Mouse (Mus musculus) erythroblast, adult 5-6 weeks (primary cell): ENCODE data around the gene Misp. TPM values are rescaled to one million over a fixed set of nuclear protein-coding genes. Genes with fewer than 3 reads are reported as not detected.

Experiments used
- ATAC-seq: replicated peaks from 2 replicates; pipeline ENCODE4 v1.8.0; 2016; ENCODE audit warnings: moderate number of reproducible peaks, mild to moderate bottlenecking, moderate TSS enrichment, inconsistent platforms; ENCODE audit not compliant: poor library complexity, low FRiP score, severe bottlenecking
- total RNA-seq, 2 experiments: library from RNA; stranded (forward) in 1 of 2; stranded (reverse) in 1 of 2; fragments of 150-400 nt in 1 of 2; fragments of 200-764, 138-1000 nt in 1 of 2; gene quantifications; 2 replicates each; pipeline versions ENCODE4 v1.2.3 to v1.2.4; 2015 to 2017; ENCODE audit warnings: low replicate concordance in 2 of 2

The Misp gene
- total RNA-seq, 2 experiments from 2014 or later, result not detected

DNA sequence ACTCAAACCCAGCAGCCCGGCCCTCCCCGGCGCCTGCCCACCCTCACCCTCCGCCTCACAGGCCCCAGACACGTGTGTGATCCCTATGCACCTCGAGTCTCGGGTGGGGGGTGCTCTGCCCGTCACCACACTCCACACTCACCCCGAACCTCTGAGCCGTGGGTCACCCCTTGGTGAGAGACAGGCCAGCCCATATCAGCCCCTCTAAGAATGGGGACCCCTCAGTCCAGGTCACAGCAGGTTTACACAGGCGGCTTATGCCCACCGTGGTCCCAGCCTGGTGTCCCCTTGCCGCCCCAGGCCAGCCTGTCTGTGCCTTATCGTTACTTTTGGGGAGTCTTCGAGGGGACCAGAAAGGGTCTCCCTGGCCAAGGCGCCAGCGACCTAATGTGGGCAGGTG lies 1.2 kb upstream of the Misp start:
- ATAC-seq, result no peak

DNA sequence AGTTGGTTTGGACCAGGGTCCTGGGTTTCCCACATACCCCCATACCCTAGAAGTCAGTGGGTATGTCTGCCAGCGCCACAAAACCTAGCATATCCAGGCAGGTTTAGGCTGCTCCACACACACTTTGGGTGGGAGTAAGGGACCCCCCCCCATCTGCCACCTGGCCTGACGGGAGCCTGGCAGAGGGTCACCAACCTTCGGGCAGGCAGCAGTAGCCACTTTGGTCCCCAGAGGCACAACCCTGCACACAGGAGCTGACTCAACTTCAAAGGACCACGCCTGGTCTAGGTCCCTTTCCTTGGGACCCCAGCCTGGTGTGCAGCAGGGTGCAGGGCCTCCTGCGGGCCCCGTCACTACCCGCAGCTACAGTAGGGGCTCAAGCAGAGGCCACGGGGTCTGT lies 512 bp upstream of the Misp start:
- no peak for ATAC-seq

DNA sequence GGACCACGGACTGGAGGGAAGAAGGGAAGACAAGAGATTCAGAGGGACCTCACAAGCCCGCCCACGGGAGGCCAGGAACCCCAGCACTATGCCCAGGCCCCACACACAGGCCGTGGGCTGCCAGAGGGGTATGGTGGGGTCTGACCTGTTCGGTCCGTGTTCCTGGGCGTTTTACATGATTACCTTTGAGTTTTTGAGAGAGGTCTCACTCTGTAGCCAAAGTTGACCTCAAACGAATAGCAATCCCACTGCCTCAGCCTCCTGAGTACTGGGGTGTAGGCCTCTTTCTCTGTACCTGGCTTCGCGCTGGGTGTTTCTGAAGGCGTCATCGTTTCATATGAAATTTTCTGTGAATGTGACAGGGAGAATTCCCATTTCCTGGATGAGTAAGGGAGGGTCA lies 942 bp downstream of the Misp start:
- no peak for ATAC-seq

- ATAC-seq, result no peak
Measured at GRCm38 (mm10) chr10:79822372-79822771, 1.6 kb downstream of the Misp start.

GRCm38 (mm10) chr10:79823011-79823410 lies 2.2 kb downstream of the Misp start:
- no peak for ATAC-seq

GRCm38 (mm10) chr10:79824413-79824812 lies 3.6 kb downstream of the Misp start:
- no peak for ATAC-seq

GRCm38 (mm10) chr10:79831583-79831982 lies 10.8 kb downstream of the Misp start:
- ATAC-seq, result no peak

DNA sequence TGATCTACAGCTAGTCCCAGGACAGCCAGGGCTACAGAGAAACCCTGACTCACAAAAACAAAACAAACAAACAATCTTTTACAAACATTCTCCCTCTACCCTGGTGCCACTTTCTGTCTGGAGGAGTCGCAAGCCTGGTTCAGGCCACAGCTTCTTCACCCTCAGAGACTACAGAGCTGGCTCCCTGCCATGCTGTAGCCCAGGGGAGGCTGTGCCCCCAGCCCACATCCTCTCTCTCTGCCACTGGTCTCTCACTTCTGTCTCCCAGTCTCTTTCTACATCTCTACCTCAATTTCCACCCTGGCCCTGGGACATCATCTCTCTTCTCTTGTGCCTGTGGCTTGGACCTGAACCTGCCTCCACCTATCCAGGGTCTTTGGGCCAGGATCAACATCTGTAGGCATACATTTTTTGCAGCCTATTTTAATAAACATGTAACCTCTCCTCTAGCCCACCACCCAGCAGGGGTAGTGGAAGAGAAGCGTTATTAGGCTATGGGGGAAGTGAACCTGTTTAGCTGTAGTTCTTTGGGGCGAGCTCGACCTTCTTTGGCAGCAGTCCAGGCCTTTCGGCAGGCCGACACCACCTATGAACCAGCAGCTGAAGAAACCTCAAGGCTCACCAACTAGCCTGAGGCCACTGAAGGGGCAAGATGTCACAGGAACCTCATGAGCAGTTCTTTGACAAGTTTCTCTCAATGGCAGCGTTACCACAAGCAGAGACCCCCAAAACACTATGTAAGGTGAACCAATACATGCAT lies 11.4 kb downstream of the Misp start:
- no peak for ATAC-seq

- ATAC-seq, result no peak
Measured at GRCm38 (mm10) chr10:79832786-79833181, 12.0 kb downstream of the Misp start.

DNA sequence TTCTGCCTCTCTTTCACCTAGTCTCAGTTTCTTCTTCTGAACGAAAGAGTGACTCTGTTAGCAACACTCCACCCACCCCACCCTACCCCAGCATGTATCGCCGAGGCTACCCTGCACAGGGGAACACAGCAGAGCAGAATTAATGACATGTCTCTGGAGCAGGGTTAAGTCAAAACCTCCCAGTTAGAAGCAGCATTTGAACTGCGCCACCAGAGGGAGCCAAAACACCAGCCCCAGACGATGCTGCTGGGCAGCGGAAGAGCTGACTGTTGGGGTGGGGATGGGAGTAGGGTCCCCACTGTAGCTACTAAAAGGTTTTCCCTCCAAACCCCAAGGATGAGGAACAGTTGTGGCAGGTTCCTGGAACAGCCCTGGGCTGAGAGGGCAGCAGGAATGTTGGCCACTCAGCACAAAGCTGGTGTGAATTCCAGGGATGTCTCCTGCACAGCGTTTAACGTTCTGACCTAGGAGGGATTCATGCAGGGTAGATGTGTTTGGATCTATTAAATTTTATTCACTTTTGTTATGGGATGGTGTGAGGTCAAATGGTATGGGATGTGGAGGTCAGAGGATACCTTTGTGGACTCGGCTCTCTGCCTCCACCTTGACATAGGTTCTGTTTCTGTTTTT lies 14.1 kb downstream of the Misp start:
- ATAC-seq, result peak; percentile 79

DNA sequence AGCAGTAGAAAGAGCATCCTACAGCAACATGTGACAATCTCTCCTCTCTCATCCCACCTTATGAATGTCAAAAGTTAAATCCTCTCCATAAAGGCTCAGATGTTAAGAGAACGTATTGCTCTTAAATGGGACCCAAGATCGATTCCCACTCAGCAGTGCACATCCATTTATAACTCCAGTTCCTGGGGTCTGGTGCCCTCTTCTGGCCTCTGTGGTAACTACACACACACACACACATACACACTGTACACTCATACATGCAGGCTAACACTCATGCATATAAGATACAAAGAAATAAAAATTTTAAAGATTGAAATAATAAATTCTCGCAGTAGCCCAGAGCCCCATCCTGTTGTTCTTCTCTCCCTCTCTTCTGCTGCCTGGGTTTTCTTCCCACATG lies 16.1 kb downstream of the Misp start:
- no peak for ATAC-seq

GRCm38 (mm10) chr10:79838151-79838550 lies 17.4 kb downstream of the Misp start:
- no peak for ATAC-seq

DNA sequence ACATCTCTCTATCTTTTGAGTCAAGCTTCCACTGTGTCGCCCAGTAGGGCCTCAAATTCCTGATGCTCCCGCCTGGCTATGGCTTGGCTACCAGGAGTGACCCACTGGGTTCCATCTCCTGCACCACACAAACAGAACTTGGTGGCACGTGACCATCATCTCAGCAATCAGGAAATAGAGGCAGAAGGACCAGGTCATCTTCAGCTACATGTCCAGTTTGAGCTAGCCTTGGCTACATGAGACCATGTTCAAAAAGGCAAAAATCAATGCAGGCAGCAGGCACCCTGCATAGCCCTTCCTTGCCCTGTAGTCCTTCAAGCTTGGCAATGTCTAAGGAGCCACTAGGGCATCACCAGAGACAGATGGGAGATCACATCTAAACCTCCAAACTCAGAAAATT lies 19.3 kb downstream of the Misp start:
- no peak for ATAC-seq

DNA sequence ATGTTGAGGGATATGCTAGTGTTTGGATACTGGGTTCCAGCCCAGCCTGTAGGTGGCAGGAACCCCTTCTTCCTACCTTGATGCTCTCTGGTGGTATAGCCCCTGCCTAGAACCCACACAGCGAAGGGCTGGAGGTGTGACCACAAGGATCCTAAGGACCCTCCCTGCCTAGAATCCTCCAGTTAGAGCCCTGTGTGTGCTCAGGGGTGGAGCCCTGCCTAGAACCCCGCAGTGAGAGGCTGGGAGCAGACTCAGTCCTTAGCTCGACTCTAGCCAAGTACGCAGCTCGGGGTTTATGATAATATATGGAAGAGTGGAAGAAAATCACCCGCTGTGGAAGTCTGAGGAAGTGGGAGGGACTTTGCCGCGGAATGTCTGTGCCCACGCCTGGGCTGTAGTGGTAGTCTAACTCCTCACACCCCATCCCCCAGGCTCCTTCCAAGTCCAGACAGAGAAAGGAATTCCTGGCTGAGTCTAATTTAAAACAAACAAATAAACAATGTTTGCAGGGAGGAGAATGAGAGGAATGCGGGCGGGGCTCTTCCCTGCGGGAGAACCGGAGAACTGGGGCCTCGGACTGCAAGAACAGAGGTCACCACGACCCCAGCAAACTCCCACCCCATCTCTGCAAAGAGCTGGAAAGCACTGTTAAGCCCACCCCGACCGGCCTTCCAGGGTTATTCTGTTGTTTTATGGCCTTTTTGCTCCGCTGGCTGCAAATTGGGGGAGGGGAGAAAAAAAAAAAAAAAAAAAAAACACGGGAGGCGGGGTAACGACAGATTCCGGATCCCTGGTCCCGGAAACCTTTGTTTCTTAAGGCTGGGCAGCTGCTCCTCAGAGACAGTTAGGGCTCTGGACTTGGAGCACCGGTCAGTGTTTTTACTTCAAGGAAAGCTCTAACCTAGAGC lies 20.1 kb downstream of the Misp start:
- ATAC-seq, result peak; percentile 51

- no peak for ATAC-seq
Measured at GRCm38 (mm10) chr10:79842322-79842721, 21.5 kb downstream of the Misp start.

DNA sequence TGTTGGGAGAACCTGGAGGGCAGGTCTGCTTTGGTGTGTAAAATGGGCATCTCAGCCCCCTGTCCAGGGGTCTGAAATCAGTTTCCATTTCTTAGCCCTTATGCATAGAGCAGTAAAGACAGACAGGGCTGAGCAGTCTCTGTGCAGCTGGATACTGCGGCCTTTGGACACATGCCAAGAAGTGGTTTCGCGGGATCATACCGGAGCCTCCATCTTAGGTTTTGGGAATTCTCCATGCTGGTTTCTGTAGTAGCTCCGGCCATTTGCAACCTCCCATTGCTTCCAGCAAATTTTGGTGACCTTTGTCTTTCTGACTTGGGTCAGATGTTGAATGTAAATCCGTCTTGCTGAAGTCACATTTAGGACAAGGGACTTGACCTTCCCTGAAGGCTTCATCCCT lies 22.7 kb downstream of the Misp start:
- ATAC-seq, result no peak

GRCm38 (mm10) chr10:79846553-79846952 lies 25.8 kb downstream of the Misp start:
- no peak for ATAC-seq

GRCm38 (mm10) chr10:79849941-79850628 lies 29.3 kb downstream of the Misp start:
- no peak for ATAC-seq

GRCm38 (mm10) chr10:79851653-79852052 lies 30.9 kb downstream of the Misp start:
- no peak for ATAC-seq
